Mouse (Mus musculus): ENCODE measurements around the gene Scrn2. TPM values are rescaled to one million over a fixed set of nuclear protein-coding genes. Genes with fewer than 3 reads are reported as not detected.

Gene Scrn2
- polyA plus RNA-seq, 2 experiments: 20.3 to 23.3 TPM

- Histone ChIP-seq H3K9me3 (ENCODE audit: control insufficient read depth, low read length) (no peaks in the 10 kb centered on the region), H3K4me1 (ENCODE audit: control insufficient read depth, insufficient read depth, low read length) (peaks cover 9% of the 10 kb centered on the region; the same call in 1 of the 2 replicates), H3K36me3 (ENCODE audit: control insufficient read depth, insufficient read depth, low read length) (no peaks in the 10 kb centered on the region), H3K9ac (ENCODE audit: low read depth, low read length, severe bottlenecking) (peak overlapping the region; percentile 32; the same call in 1 of the 2 replicates), H3K4me3 (replicated peaks; ENCODE audit: low read length) (peak overlapping the region; percentile 41), H3K27ac (replicated peaks; ENCODE audit: low read depth, low read length) (no peak overlapping the region), H3K4me2 (replicated peaks; ENCODE audit: low read depth, low read length, severe bottlenecking) (peak overlapping the region; percentile 66), H3K27me3 (ENCODE audit: control insufficient read depth, insufficient read depth, low read length) (peaks cover 78% of the 10 kb centered on the region)
- no peak for TF ChIP-seq POLR2A (IDR thresholded peaks at IDR 0.05; ENCODE audit: borderline replicate concordance, extremely low read depth, insufficient read depth, insufficient read length)
- ATAC-seq (ENCODE audit: low FRiP score, low read depth) (no peak), DNase-seq (ENCODE audit: low spot score) (no peak)
- under 1% methylated on average over 42 of the region's 68 CpGs for WGBS
Observed at GRCm38 (mm10) chr11:97018583-97019344, 11.0 kb upstream of the Scrn2 start.

- peaks cover 80% of the 10 kb centered on the region for H3K27me3 ChIP-seq (ENCODE audit: control insufficient read depth, insufficient read depth, low read length)
- 5% methylated on average over 11 of the region's 13 CpGs for WGBS
- DNase-seq (ENCODE audit: low spot score) (no peak), ATAC-seq (ENCODE audit: low FRiP score, low read depth) (no peak)
- H3K36me3 ChIP-seq (ENCODE audit: control insufficient read depth, insufficient read depth, low read length): no peaks in the 10 kb centered on the region
- H3K27ac ChIP-seq (replicated peaks; ENCODE audit: low read depth, low read length): no peak overlapping the region
- peak overlapping the region; percentile 41; the same call in 1 of the 2 replicates for H3K4me3 ChIP-seq (replicated peaks; ENCODE audit: low read length)
- H3K4me2 ChIP-seq (replicated peaks; ENCODE audit: low read depth, low read length, severe bottlenecking): peak overlapping the region; percentile 66; the same call in 1 of the 2 replicates
- no peak overlapping the region for H3K9ac ChIP-seq (ENCODE audit: low read depth, low read length, severe bottlenecking)
- no peak for TF ChIP-seq POLR2A (IDR thresholded peaks at IDR 0.05; ENCODE audit: borderline replicate concordance, extremely low read depth, insufficient read depth, insufficient read length)
- peaks cover 9% of the 10 kb centered on the region; the same call in 1 of the 2 replicates for H3K4me1 ChIP-seq (ENCODE audit: control insufficient read depth, insufficient read depth, low read length)
- no peaks in the 10 kb centered on the region for H3K9me3 ChIP-seq (ENCODE audit: control insufficient read depth, low read length)
Observed at GRCm38 (mm10) chr11:97019345-97019708, 10.4 kb upstream of the Scrn2 start.

- peaks cover 72% of the 10 kb centered on the region for H3K27me3 ChIP-seq (ENCODE audit: control insufficient read depth, insufficient read depth, low read length)
- H3K27ac ChIP-seq (replicated peaks; ENCODE audit: low read depth, low read length): no peak overlapping the region
- H3K9me3 ChIP-seq (ENCODE audit: control insufficient read depth, low read length): no peaks in the 10 kb centered on the region
- 3% methylated on average over 26 of the region's 27 CpGs for WGBS
- H3K36me3 ChIP-seq (ENCODE audit: control insufficient read depth, insufficient read depth, low read length): no peaks in the 10 kb centered on the region
- DNase-seq (ENCODE audit: low spot score): no peak
- no peak for ATAC-seq (ENCODE audit: low FRiP score, low read depth)
- H3K4me2 ChIP-seq (replicated peaks; ENCODE audit: low read depth, low read length, severe bottlenecking): peak overlapping the region; percentile 76
- H3K9ac ChIP-seq (ENCODE audit: low read depth, low read length, severe bottlenecking): no peak overlapping the region
- H3K4me3 ChIP-seq (replicated peaks; ENCODE audit: low read length): peak overlapping the region; percentile 46
- H3K4me1 ChIP-seq (ENCODE audit: control insufficient read depth, insufficient read depth, low read length): peaks cover 15% of the 10 kb centered on the region
- no peak for TF ChIP-seq POLR2A (IDR thresholded peaks at IDR 0.05; ENCODE audit: borderline replicate concordance, extremely low read depth, insufficient read depth, insufficient read length)
Observed at GRCm38 (mm10) chr11:97021121-97021765, 8.5 kb upstream of the Scrn2 start.

DNA sequence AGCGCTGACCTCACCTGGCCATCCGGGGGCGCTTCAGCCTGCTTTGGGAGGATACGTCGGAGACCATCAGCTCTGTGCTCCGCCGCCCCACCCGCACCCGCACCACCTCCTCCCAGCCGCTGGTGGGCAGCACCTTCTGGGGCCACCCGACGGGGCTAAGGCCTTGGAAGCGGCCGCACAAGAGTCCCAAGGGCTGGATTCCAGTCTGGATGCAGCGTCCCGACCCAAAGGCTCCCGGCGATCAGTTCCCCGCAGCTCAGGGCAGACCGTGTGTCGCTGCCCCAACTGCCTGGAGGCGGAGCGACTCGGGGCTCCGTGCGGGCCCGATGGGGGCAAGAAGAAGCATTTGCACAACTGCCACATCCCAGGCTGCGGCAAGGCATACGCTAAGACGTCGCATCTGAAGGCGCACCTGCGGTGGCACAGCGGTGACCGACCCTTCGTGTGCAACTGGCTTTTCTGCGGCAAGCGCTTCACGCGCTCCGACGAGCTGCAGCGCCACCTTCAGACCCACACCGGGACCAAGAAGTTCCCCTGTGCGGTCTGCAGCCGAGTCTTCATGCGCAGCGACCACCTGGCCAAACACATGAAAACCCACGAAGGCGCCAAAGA lies 7.8 kb upstream of the Scrn2 start:
- Histone ChIP-seq H3K9ac (ENCODE audit: low read depth, low read length, severe bottlenecking) (peak overlapping the region; percentile 54), H3K4me3 (replicated peaks; ENCODE audit: low read length) (peak overlapping the region; percentile 46), H3K4me2 (replicated peaks; ENCODE audit: low read depth, low read length, severe bottlenecking) (peak overlapping the region; percentile 76), H3K27me3 (ENCODE audit: control insufficient read depth, insufficient read depth, low read length) (peaks cover 64% of the 10 kb centered on the region), H3K36me3 (ENCODE audit: control insufficient read depth, insufficient read depth, low read length) (no peaks in the 10 kb centered on the region), H3K4me1 (ENCODE audit: control insufficient read depth, insufficient read depth, low read length) (peaks cover 15% of the 10 kb centered on the region), H3K27ac (replicated peaks; ENCODE audit: low read depth, low read length) (no peak overlapping the region), H3K9me3 (ENCODE audit: control insufficient read depth, low read length) (no peaks in the 10 kb centered on the region)
- DNase-seq (ENCODE audit: low spot score) (peak; percentile 55), ATAC-seq (ENCODE audit: low FRiP score, low read depth) (peak; percentile 35; the same call in 1 of the 2 replicates)
- 2% methylated on average over 47 of the region's 50 CpGs for WGBS
- no peak for TF ChIP-seq POLR2A (IDR thresholded peaks at IDR 0.05; ENCODE audit: borderline replicate concordance, extremely low read depth, insufficient read depth, insufficient read length)

GRCm38 (mm10) chr11:97024977-97025376 lies 4.8 kb upstream of the Scrn2 start:
- 42% methylated on average over 10 of the region's 10 CpGs for WGBS
- DNase-seq (ENCODE audit: low spot score) (no peak), ATAC-seq (ENCODE audit: low FRiP score, low read depth) (no peak)
- H3K27ac ChIP-seq (replicated peaks; ENCODE audit: low read depth, low read length): no peak overlapping the region
- TF ChIP-seq POLR2A (IDR thresholded peaks at IDR 0.05; ENCODE audit: borderline replicate concordance, extremely low read depth, insufficient read depth, insufficient read length): no peak
- H3K9ac ChIP-seq (ENCODE audit: low read depth, low read length, severe bottlenecking): no peak overlapping the region; the same call in 1 of the 2 replicates
- no peak overlapping the region for H3K4me3 ChIP-seq (replicated peaks; ENCODE audit: low read length)
- H3K4me1 ChIP-seq (ENCODE audit: control insufficient read depth, insufficient read depth, low read length): peaks cover 15% of the 10 kb centered on the region
- no peak overlapping the region; the same call in 1 of the 2 replicates for H3K4me2 ChIP-seq (replicated peaks; ENCODE audit: low read depth, low read length, severe bottlenecking)
- no peaks in the 10 kb centered on the region for H3K9me3 ChIP-seq (ENCODE audit: control insufficient read depth, low read length)
- no peaks in the 10 kb centered on the region for H3K36me3 ChIP-seq (ENCODE audit: control insufficient read depth, insufficient read depth, low read length)
- H3K27me3 ChIP-seq (ENCODE audit: control insufficient read depth, insufficient read depth, low read length): peaks cover 38% of the 10 kb centered on the region
